ENCODE assay signal across 23 mouse cellular contexts in genomic region chr2:170544159-170544558, GRCm38 (mm10). TPM values are rescaled to one million over a fixed set of nuclear protein-coding genes. Genes with fewer than 3 reads are reported as not detected.
DNase-seq lines count a peak whose midpoint lies in the region; ATAC-seq and TF ChIP-seq lines count a peak whose summit lies in the region.
"Had no signal": no experiment of that assay in that cellular context is flagged by ENCODE, and none has a peak within 500 bp of the region (broad histone marks: within the 10 kb centered on the region; RNA-seq: fewer than 3 reads in every experiment).

No protein-coding gene starts in this region.

- no peaks in the 10 kb centered on the region for H3K36me3 ChIP-seq in embryonic facial prominence, embryonic 14.5 days (ENCODE audit: control insufficient read depth, insufficient read depth, low read length)
- H3K36me3 ChIP-seq in embryonic facial prominence, embryonic 10.5 days (replicated peaks) = no peaks in the 10 kb centered on the region
- H3K36me3 ChIP-seq in kidney, adult 2 months (ENCODE audit: control insufficient read depth, insufficient read depth, low read length) = no peaks in the 10 kb centered on the region
- H3K36me3 ChIP-seq in kidney, embryonic 15.5 days = no peaks in the 10 kb centered on the region
- H3K36me3 ChIP-seq: embryonic facial prominence, embryonic 12.5 days; G1E; heart, embryonic 13.5 days; hindbrain, embryonic 15.5 days had no signal

- H3K4me1 ChIP-seq in embryonic facial prominence, embryonic 14.5 days (ENCODE audit: control insufficient read depth, insufficient read depth, low read length) = peaks cover 14% of the 10 kb centered on the region; the same call in 1 of the 2 replicates
- H3K4me1 ChIP-seq in embryonic facial prominence, embryonic 10.5 days = peaks cover 35% of the 10 kb centered on the region
- peaks cover 7% of the 10 kb centered on the region; the same call in 1 of the 2 replicates for H3K4me1 ChIP-seq in kidney, adult 2 months (ENCODE audit: control insufficient read depth, insufficient read depth, low read length)
- peaks cover 31% of the 10 kb centered on the region for H3K4me1 ChIP-seq in kidney, embryonic 15.5 days

- DNase-seq in embryonic facial prominence, embryonic 14.5 days (ENCODE audit: low spot score) = peak; percentile 45
- DNase-seq in embryonic facial prominence, embryonic 10.5 days (ENCODE audit: low spot score) = no peak
- peak; percentile 70 for DNase-seq in kidney, adult 2 months
- DNase-seq in kidney, postnatal 25 days = peak; percentile 36 to 52
- DNase-seq in kidney, adult 11 months = no peak
- DNase-seq in brain, embryonic 14.5 days (ENCODE audit: low read depth) = peak; percentile 78
- DNase-seq in adipocyte (ENCODE audit: low spot score) = no peak
- DNase-seq: adrenal gland, postnatal 14 days; B cell, adult 2 months; cerebellum, adult 2 months; cerebellum, postnatal 10 days; embryo, embryonic 11 days; gastrocnemius, adult 2 months; gastrocnemius, postnatal 25 days; heart, postnatal 36 days had no signal

- 83% methylated on average over 3 of the region's 3 CpGs for WGBS in embryonic facial prominence, embryonic 14.5 days
- WGBS in embryonic facial prominence, embryonic 10.5 days = 90% methylated on average over 3 of the region's 3 CpGs
- 31% methylated on average over 3 of the region's 3 CpGs for WGBS in kidney, adult 2 months
- WGBS in kidney, embryonic 15.5 days = 65% methylated on average over 3 of the region's 3 CpGs

- H3K27ac ChIP-seq in embryonic facial prominence, embryonic 14.5 days (replicated peaks; ENCODE audit: low read depth, low read length) = no peak overlapping the region
- no peak overlapping the region for H3K27ac ChIP-seq in embryonic facial prominence, embryonic 10.5 days (replicated peaks)
- H3K27ac ChIP-seq in kidney, adult 2 months (ENCODE audit: insufficient read depth, low read depth, low read length) = no peak overlapping the region
- no peak overlapping the region for H3K27ac ChIP-seq in kidney, embryonic 15.5 days
- H3K27ac ChIP-seq: embryonic facial prominence, embryonic 12.5 days; gastrocnemius, adult 2 months; heart, embryonic 13.5 days; hindbrain, embryonic 15.5 days had no signal

- H3K27me3 ChIP-seq in embryonic facial prominence, embryonic 14.5 days (replicated peaks; ENCODE audit: control insufficient read depth, insufficient read depth, low read length) = no peaks in the 10 kb centered on the region
- H3K27me3 ChIP-seq in embryonic facial prominence, embryonic 10.5 days (replicated peaks; ENCODE audit: low read depth, poor library complexity, severe bottlenecking) = peaks cover 31% of the 10 kb centered on the region
- no peaks in the 10 kb centered on the region for H3K27me3 ChIP-seq in kidney, adult 2 months (replicated peaks; ENCODE audit: control insufficient read depth, insufficient read depth, low read length)
- no peaks in the 10 kb centered on the region for H3K27me3 ChIP-seq in kidney, embryonic 15.5 days
- H3K27me3 ChIP-seq: embryonic facial prominence, embryonic 12.5 days; heart, embryonic 13.5 days; hindbrain, embryonic 15.5 days had no signal

- no peak overlapping the region for H3K9ac ChIP-seq in embryonic facial prominence, embryonic 14.5 days (ENCODE audit: low read depth, low read length)
- H3K9ac ChIP-seq in kidney, embryonic 15.5 days = no peak overlapping the region
- H3K9ac ChIP-seq: embryonic facial prominence, embryonic 12.5 days; heart, embryonic 13.5 days; hindbrain, embryonic 15.5 days had no signal

- no peak overlapping the region for H3K4me3 ChIP-seq in embryonic facial prominence, embryonic 14.5 days (ENCODE audit: low read depth, low read length)
- H3K4me3 ChIP-seq in embryonic facial prominence, embryonic 10.5 days = no peak overlapping the region
- no peak overlapping the region for H3K4me3 ChIP-seq in kidney, adult 2 months (ENCODE audit: insufficient read depth, low read depth, low read length)
- no peak overlapping the region for H3K4me3 ChIP-seq in kidney, embryonic 15.5 days (replicated peaks)
- H3K4me3 ChIP-seq: embryonic facial prominence, embryonic 12.5 days; gastrocnemius, adult 2 months; heart, embryonic 13.5 days; hindbrain, embryonic 15.5 days had no signal

- 0 out of 2 replicates have a peak, but pooled peaks have one; percentile 60 for ATAC-seq in embryonic facial prominence, embryonic 14.5 days (ENCODE audit: low read depth)
- ATAC-seq in kidney, embryonic 15.5 days (replicated peaks; ENCODE audit: low FRiP score) = no peak
- ATAC-seq: CD4-positive, CD25-positive, alpha-beta regulatory T cell, adult 4 months had no signal

- TF ChIP-seq POLR2A in kidney, adult 2 months (IDR thresholded peaks at IDR 0.05; ENCODE audit: low read depth, low read length) = no peak
- no peak for TF ChIP-seq POLR2A in brain, embryonic 14.5 days (IDR thresholded peaks at IDR 0.05; ENCODE audit: borderline replicate concordance, extremely low read depth, insufficient read depth, insufficient read length, poor library complexity, severe bottlenecking)

- no peaks in the 10 kb centered on the region for H3K9me3 ChIP-seq in embryonic facial prominence, embryonic 14.5 days (ENCODE audit: control insufficient read depth, low read length)
- H3K9me3 ChIP-seq in embryonic facial prominence, embryonic 10.5 days = no peaks in the 10 kb centered on the region
- no peaks in the 10 kb centered on the region for H3K9me3 ChIP-seq in kidney, embryonic 15.5 days (replicated peaks)
- H3K9me3 ChIP-seq: embryonic facial prominence, embryonic 12.5 days; heart, embryonic 13.5 days; hindbrain, embryonic 15.5 days had no signal

- TF ChIP-seq CTCF in kidney, adult 2 months (conservative IDR thresholded peaks at IDR 0.05; ENCODE audit: insufficient read depth, insufficient read length, low read depth, low read length) = no peak
- no peak for TF ChIP-seq CTCF in brain, embryonic 14.5 days (IDR thresholded peaks at IDR 0.05; ENCODE audit: borderline replicate concordance, extremely low read depth, insufficient read depth, insufficient read length)

- no peak overlapping the region for H3K4me2 ChIP-seq in embryonic facial prominence, embryonic 14.5 days (ENCODE audit: low read depth, low read length)
- H3K4me2 ChIP-seq in kidney, embryonic 15.5 days = no peak overlapping the region
- H3K4me2 ChIP-seq: embryonic facial prominence, embryonic 12.5 days; heart, embryonic 13.5 days; hindbrain, embryonic 15.5 days had no signal

RNA-seq across cellular contexts. Expression of gene Cyp24a1, which starts 47.2 kb away (rescaled TPM):
- polyA plus RNA-seq in embryonic facial prominence, embryonic 14.5 days (2014; fragmentation: Nextera tagmentation; extraction: Ambion mirVana) = not detected in 2 replicates
- polyA plus RNA-seq in embryonic facial prominence, embryonic 10.5 days (2016; fragmentation: Nextera tagmentation; extraction: Ambion mirVana) = not detected in 2 replicates
- polyA plus RNA-seq in kidney, adult 2 months (2012; rRNA removed) = 27.5 and 29.2 TPM in 2 replicates
- polyA plus RNA-seq in kidney, embryonic 15.5 days (2015; fragmentation: Nextera tagmentation; extraction: Ambion mirVana) = 1.7 and 1.8 TPM in 2 replicates
- polyA plus RNA-seq in brain, embryonic 14.5 days (2012; rRNA removed) = 0.16 TPM in 2 replicates
- polyA plus RNA-seq: CD4-positive, CD25-positive, alpha-beta regulatory T cell, adult 4 months; embryonic facial prominence, embryonic 12.5 days; G1E; heart, embryonic 13.5 days; heart, postnatal 0 days had no signal

RNA-seq across cellular contexts. Expression of gene Pfdn4, which starts 47.9 kb away (rescaled TPM):
- polyA plus RNA-seq in embryonic facial prominence, embryonic 14.5 days (2014; fragmentation: Nextera tagmentation; extraction: Ambion mirVana) = 82.4 and 87.6 TPM in 2 replicates
- 91.9 and 96.9 TPM in 2 replicates for polyA plus RNA-seq in embryonic facial prominence, embryonic 10.5 days (2016; fragmentation: Nextera tagmentation; extraction: Ambion mirVana)
- 5.6 TPM in 2 replicates for polyA plus RNA-seq in kidney, adult 2 months (2012; rRNA removed)
- polyA plus RNA-seq in kidney, embryonic 15.5 days (2015; fragmentation: Nextera tagmentation; extraction: Ambion mirVana) = 77.8 and 103 TPM in 2 replicates
- 55.5 and 55.6 TPM in 2 replicates for polyA plus RNA-seq in brain, embryonic 14.5 days (2012; rRNA removed)

RNA-seq across cellular contexts. Expression of gene 4930470P17Rik, which starts 57.7 kb away (rescaled TPM):
- not detected in 2 replicates for polyA plus RNA-seq in embryonic facial prominence, embryonic 14.5 days (2014; fragmentation: Nextera tagmentation; extraction: Ambion mirVana)
- not detected in 2 replicates for polyA plus RNA-seq in embryonic facial prominence, embryonic 10.5 days (2016; fragmentation: Nextera tagmentation; extraction: Ambion mirVana)
- polyA plus RNA-seq in kidney, adult 2 months (2012; rRNA removed) = not detected in 2 replicates
- polyA plus RNA-seq in kidney, embryonic 15.5 days (2015; fragmentation: Nextera tagmentation; extraction: Ambion mirVana) = not detected in 2 replicates
- not detected in 2 replicates for polyA plus RNA-seq in brain, embryonic 14.5 days (2012; rRNA removed)
- polyA plus RNA-seq: CD4-positive, CD25-positive, alpha-beta regulatory T cell, adult 4 months; cerebellum, adult 2 months; embryonic facial prominence, embryonic 12.5 days; G1E; heart, embryonic 13.5 days; heart, postnatal 0 days; hindbrain, embryonic 11.5 days had no signal

Comparison
In these comparisons a context has a peak if more than half of its experiments do, and no peak if none do; other contexts are left out.
1. DNase-seq: peak in embryonic facial prominence, embryonic 14.5 days (single experiment), kidney, adult 2 months (single experiment), kidney, postnatal 25 days (2 of 2) and brain, embryonic 14.5 days (single experiment); none in embryonic facial prominence, embryonic 10.5 days (single experiment), kidney, adult 11 months (single experiment) and adipocyte (single experiment).
2. RNA of gene Cyp24a1, which starts 47.2 kb away (polyA plus RNA-seq): 27.5 to 29.2 TPM in kidney, adult 2 months; 1.7 to 1.8 TPM in kidney, embryonic 15.5 days, 0.16 TPM in brain, embryonic 14.5 days, not detected in embryonic facial prominence, embryonic 14.5 days and not detected in embryonic facial prominence, embryonic 10.5 days; every median in the first group is over 10 times any median in the second.